Mouse (Mus musculus) c-Kit-negative CD71-positive TER-119-positive erythroid progenitor cells, embryonic 14.5 days (primary cell): ENCODE data around the gene Zc3h14.

Experiments
- DNase-seq: peaks from one replicate; pipeline ENCODE4 v3.0.0-alpha.2; 2013; ENCODE audit warnings: low read depth, low spot score

Zc3h14 gene

DNA sequence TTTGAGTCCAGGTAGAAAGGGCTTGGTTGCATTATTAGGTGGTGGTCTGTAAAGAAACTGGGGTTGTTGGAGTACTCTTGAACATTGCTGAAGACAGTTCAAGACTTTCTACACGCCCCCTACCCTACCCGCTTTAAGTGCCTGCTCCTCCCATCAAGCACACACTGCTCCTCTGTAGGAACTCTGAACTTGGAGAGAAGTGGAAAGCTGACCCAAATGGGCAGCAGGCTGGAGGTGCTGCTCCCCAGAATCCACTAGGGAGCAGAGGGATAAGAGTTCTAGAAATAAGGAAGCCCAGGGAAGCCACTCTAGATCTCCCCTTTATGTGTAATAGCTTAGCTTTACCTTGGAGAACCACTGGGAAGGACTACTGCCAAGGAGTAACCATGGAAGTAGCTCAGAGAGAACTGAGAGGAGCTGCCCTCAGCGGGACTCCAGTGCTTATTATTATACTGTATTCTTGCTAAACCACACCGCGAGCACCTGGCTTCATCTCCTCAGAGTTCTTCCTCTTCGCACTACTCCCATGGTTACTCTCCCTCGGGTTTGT is 8.9 kb upstream of the Zc3h14 start:
- DNase-seq: no peak

DNA sequence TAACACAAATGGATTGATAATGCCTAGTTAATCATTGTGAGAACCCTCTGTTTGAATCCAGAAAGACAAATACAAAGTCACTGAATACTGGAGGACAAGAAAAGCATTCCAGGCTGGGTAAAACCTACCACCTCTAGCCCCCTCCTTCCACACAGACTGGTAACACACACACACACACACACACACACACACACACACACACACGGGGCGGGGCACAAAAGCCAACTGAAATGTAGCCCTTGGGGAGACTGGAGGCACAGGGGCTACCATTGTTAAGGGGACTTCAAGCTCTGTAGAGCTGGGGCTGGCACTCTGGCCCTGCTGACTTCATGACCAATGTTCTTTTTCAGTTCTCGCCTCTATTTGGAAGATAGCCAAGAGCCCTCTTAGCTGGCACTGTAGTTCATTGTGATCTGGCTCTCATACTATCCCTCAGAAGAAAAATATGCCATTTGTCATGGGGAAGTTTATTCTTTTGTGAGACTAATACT is 5.7 kb upstream of the Zc3h14 start:
- no peak for DNase-seq

DNA sequence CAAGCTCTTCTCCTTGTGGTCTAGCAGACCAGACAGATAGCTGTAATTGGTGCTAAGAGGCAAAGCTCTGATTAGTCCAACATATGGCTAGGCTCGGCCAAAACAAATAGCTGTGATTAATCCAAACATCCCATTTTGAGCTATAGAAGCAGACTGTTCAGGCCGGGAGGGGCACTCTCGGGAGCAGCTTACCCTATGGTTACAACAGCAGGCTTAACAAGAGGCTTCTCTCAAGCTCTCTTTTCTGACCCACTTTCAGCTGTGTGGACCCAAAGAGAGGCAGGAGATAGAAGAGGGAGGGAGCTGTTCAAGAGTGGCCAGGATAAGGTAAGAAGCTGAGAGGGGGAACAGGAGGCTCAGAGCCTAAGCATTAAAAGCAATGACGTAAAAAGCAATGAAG is 1.1 kb upstream of the Zc3h14 start:
- no peak for DNase-seq

DNA sequence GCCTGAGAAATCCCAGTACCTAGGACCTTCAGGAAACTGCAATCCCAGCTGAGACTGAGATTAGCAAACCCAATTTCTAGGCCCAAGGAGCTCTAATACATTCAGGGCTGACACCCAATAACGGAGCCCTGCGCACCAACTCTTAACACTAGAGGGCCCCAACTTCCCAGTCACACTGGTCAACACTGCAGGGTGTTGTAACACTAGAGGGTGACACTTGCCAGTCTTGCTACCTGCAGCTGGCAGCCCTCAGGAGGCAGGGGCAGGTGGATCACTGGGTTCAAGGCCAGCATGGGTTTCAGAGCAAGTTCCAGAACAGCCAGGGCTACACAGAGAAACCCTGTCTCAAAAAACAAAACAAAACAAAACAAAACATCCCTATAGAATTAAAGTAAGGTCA is 633 bp upstream of the Zc3h14 start:
- DNase-seq: peak; percentile 47

DNA sequence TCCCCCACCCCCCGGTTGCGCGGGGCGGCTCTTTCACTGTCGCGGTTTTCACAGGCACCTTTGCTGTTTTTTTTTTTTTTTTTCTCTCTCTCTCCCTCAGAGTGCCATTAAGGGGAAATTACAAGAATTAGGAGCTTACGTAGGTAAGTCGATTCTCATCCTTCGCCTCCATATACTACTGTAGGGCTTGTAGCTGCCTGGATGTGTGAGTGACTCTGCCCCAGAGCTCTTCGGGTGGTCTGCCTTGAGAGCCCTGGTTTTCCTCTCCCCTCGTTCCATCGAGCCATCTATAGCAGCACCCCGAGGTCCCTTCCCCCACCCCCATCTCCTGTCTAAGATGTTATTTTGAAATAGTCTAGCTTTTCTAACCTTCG is 603 bp downstream of the Zc3h14 start:
- peak; percentile 20 for DNase-seq

DNA sequence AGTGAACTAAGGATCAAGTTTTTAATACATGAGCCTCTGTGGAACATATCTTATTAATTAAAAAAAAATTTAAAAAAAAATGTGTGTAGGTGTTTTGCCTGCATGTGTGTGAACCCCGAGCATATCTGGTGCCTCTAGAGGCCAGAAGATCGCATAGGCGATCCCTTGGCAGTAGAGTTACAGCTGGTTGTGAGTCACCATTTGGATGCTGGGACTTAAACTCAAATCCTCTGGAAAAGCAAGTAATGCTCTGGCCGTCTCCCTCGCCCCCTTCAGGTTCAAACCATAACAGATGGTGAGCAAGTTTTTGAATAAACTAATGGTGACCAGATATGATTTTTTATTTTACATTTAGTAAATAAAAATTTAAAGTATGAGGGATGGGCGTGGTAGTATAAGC is 10.9 kb downstream of the Zc3h14 start:
- no peak for DNase-seq

DNA sequence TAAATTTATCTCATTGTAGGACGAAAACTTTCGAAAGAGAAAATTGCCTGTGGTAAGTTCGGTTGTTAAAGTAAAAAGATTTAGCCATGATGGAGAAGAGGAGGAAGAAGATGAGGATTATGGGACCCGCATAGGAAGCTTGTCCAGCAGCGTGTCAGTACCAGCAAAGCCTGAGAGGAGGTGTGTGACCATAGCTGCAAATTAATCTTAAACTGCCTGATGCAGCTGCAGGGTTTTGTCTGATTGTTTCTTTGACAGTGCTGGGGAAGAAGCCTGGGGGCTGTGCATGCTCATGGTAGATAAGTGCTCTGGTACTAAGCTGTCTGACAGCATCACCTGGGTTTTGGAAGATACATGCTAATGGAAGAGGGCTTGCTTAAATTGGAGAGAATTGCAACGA is 12.9 kb downstream of the Zc3h14 start:
- DNase-seq: no peak

DNA sequence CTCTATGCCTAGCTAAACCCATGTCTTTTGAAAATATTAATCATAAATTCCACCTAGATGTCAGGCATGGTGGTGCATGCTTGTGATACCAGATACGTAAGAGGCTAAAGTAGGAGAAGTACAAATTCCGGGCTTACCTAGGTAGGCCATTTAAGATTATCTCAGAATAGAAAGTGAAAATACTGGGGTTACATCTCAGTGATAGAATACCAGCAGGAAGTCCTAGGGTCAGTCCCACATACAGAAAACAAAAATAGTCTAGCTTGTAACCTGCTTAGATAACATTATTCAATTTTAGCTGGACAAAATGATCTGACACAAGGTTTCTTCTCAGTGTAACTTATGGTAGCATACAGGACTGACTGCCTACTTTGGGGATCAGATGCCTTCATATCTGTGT is 19.5 kb downstream of the Zc3h14 start:
- no peak for DNase-seq

DNA sequence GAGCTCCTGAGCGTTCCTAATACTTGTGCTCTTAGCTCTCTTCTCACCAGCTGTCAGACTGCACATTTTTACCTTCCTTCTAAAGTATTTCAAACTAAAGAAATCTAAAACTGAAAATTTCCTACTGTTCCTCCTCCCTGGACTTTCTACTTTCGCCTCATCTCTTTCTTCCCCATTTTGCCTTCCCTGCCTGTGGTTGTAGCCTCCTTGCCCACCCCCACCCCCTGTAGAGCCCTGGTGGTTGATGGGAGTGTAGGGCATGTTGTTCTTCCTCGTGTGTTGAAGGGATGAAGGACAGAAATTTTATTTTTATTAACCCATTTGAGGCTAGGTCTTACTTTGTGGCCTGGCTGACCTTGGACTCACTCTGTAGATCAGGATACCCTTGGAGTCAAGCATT is 30.7 kb downstream of the Zc3h14 start:
- no peak for DNase-seq

DNA sequence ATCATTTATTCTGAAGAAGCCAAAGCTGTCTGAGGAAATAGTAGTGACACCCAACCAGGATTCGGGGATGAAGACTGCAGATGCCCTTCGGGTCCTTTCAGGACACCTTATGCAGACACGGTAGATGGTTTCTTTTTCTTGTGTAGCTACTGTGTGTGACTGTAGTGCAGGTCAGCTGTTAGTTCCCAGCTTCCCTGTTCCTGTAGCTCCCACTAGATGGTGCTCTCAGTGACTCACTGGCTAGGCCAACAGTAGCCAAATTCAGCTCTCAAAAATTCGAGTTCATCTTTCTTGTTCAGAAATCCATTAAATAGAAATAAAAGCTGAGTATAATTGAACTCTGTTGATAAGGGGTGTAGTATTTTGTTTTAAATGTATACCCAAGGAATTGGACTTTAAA is 32.4 kb downstream of the Zc3h14 start:
- no peak for DNase-seq

DNA sequence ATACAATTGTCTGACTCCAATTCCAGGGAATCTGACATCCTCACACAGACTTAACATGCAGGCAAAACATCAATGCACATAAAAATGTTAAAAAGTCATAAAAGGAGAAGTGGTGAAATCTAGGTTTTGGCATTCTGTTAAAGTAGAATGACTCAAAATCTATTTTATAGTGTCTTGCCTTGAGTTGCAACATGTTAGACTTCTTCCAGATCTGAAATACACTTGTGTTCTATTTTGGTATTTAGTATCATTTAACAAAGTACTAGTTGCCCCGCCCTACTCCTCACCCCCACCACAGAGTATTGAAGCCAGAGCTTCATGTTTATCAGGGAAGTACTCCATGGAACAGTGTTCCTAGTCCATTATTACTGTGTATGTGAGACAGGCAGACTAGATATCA is 37.5 kb downstream of the Zc3h14 start:
- DNase-seq: no peak

DNA sequence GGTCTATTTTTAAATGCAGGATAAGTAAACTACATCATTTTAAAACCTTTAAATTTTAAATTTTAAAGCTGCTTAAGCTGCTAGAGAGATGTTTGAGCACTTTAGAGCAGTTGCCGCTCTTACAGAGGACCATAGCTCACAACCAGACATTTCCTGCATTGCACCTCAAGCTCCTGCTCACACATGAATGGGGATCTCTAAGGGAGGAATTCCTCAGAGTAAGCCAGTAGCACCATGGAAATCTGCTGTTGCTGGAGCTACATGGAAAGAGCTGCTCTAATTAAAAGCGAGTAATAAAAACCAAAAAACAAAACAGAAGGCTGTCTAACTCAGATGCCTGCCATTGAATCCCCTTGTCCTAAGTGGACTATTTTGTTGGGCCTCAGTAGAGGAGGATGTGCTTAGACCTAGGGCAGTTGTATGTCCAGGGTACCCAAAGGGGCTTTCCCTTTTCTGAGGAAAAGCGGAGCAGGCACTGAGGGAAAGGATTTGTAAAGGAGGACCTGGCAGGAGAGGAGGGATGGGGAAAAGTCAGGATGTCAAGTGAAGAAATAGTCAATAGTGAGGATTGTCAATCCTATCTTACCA is 49.1 kb downstream of the Zc3h14 start:
- no peak for DNase-seq

DNA sequence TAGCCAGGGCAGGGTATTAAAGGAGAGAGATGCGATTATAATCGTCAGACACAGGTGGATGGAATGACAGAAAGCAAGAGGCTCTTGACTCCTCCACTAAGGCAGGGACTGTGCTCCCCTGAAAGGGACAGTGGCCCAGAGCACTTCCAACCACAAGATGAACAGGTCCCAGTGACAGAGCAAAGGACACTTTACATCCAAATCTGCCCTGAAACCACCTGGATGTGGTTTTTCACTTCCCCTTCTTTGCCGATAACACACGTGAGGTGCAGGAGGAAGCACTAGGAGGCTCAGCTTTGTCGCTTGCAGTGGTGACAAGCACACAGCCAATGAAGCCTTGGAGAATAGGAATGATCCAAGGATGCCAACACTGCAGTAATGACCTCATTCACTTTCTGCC is 53.6 kb downstream of the Zc3h14 start:
- no peak for DNase-seq

DNA sequence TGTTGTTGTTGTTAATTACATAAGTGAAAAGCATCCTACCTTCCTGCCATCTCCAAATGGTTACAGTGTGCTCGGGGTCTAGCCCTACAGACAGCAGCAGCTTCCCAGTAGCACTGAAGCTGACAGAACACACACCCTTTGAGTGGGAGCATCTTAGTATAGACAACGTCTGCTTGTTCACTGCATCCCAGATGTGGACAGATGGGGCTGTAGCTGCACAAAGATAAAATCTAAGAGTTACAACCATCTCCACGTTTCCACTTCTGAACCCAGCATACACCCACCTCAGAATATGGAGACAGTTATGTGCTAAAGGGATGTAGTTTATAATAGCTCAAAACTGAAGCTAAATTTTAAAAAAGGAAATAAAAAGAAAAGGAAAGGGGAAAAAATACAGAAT is 55.5 kb downstream of the Zc3h14 start:
- no peak for DNase-seq

DNA sequence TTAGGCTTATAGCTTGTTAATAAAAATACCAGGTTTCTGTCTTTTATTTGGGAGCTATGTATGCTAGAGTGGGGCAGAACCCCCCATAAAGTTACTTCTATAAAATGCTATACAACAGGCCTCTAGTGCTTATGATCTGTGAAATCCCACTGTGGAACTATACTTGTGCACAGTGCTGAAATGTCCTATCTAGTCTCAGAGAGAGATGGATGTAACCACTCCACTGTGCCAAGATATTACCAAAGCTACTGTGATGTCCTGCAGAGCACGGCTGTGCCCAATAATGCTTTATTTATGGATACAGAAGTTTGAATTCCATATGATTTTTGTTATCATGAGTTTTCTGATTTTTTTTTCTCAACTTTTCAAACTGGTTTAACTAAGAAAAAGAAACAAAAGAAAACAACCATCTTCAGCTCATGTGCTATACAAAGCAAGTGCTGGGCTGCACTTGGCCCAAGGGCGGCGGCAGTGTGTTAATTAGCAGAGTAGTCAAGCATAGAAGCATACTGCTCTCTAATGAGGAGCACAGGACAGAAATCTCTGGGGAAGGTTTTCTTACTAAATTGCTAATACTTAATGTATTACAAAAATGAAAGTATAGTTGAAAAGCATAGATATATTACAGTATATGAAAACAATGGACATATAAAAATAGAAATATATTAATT is 57.4 kb downstream of the Zc3h14 start:
- no peak for DNase-seq

DNA sequence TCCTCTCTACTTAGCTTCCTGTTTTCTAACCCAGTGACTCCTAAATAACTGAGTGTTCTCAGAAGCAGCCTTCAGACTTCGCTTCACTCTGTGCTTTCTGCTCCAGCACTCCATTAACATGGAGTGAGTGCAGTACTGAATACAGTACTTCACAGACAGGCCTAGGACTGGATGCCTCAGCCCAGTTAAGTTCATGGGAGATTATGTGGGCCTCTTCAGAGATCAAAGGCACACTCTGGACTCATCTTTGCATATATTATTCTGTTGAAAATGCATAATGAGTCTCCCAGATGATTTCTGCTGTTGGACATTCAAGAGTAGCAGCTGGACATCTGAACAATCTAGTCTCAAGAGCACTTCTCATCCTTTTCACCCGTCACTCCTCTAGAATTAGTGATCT is 74.0 kb downstream of the Zc3h14 start:
- no peak for DNase-seq

DNA sequence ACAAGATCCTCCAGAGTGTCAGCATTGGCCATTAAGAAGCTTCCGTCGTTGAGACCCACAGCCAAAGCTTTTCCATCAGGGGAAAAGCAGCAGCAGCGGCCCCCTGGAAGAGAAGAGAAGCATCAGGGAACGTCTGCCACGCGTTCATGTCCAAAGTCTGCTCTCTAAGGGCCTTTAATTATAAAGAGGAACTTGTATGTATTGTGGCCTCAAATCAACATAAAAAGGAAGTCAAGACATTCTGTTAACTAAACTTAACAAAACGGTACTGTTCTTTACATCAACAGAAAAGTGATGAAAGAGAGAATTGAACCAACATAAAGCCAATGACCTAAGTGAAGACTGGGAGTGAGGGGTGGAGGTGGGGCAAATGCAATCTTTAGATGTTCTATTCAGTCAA is 84.4 kb downstream of the Zc3h14 start:
- DNase-seq: no peak

DNA sequence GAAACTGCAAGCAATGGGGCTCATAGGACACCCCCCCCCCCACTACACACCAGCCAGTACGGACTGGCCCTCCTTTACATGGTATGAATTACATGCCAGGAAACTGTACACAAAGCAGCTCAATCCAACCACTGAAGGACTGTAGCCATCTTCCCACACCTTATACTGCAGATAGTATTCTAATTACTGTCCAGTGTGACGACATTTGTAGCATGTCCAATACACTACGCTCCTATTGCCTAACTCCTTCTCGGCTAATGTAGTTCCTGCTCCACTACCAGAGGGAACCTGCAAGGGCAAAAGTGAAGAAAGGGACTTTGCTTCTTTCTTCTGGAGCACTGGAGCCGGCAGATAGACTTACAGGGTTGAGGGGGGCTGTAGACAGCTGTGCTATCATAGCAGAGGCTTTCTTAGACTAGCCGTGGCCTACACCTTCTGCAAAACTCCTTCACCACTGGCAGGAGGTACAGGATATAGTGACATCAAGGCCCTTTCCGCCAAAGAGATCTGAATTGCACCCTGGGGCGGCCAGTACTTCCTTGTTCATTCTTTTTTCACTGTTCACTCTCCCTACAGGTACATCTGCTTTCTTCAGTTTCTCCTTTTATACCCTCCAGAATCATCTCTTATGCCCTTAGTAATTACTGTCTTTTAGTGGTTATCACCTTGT is 86.3 kb downstream of the Zc3h14 start:
- DNase-seq: no peak

DNA sequence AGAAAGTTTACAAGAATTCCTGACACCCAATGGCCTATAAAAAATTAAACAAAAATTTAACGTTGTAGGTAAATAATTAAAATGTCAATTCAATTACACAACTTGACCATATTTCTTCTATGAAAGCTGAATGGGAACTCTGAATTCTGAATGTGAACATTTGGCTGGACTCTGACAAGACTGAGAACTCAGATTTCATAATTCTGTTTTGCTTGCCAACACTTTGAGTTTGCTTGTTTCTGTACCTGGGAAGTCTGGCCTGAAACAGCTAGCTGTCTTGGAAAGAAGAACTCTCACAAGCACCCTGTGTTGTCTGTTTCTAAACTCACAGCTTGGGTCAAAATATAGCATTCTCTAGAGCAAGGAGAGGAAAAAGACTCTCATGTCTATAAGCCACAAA is 87.1 kb downstream of the Zc3h14 start:
- no peak for DNase-seq

DNA sequence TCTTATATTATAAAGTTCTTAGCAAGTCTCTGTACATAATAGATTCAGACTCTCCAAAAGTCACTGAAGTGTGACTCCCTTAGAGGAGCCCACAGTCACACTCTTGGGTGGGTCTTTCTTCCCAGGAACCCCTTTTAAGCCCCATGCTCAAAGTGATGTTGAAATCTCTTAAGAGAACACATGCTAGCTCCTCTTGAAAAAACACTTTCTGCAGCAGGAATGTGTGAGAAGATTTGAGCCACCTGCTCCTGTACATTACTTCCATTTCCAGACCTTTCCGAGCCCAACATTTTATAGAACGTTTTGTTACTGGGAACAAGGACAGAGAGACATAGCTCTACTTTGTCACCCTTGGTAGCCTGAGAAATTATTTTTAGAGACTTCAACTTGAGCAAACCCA is 88.1 kb downstream of the Zc3h14 start:
- DNase-seq: no peak

DNA sequence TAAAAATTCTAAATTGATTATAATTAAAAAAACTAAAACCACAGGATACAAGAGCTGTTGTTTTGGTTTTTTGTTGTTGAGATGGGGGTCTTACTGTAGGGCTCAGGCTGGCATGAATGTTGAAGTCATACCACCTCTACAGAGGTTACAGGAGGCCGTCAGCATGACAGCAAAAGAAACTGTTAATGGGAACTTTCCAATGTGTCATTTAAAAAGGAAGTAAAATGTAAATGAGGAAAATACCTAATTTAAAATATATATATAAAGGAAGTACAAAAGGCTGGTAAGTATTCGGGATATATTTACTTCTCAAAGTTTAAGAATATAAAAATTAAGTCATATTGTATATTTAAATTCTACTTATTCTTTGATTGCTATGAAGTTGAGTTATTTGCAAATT is 88.7 kb downstream of the Zc3h14 start:
- DNase-seq: no peak
